Comparison of ENCODE assay signal across 9 mouse cellular contexts in genomic region chr11:97082977-97083376, GRCm38 (mm10). TPM values are rescaled to one million over a fixed set of nuclear protein-coding genes. Genes with fewer than 3 reads are reported as not detected.
DNase-seq lines count a peak whose midpoint lies in the region; ATAC-seq and TF ChIP-seq lines count a peak whose summit lies in the region.
"Had no signal": no experiment of that assay in that cellular context is flagged by ENCODE, and none has a peak within 500 bp of the region (broad histone marks: within the 10 kb centered on the region; RNA-seq: fewer than 3 reads in every experiment).

No protein-coding gene starts in this region.

- DNase-seq in forebrain, embryonic 14.5 days (ENCODE audit: low spot score), result peak; percentile 37
- DNase-seq in urinary bladder, postnatal 25 days (ENCODE audit: low spot score), result peak; percentile 26
- no peak for DNase-seq in urinary bladder, postnatal 10 days (ENCODE audit: low spot score)
- peak; percentile 48 for DNase-seq in embryo, embryonic 11 days
- peak; percentile 34 for DNase-seq in hindbrain, postnatal 0 days (ENCODE audit: low spot score)
- peak; percentile 19 to 44 for DNase-seq in spleen, adult 2 months (ENCODE audit: low read depth in 1 of 2, low spot score in 2 of 2)

- H3K27ac ChIP-seq in forebrain, embryonic 14.5 days (ENCODE audit: low read depth, low read length), result no peak overlapping the region
- no peak overlapping the region for H3K27ac ChIP-seq in forebrain, embryonic 15.5 days (replicated peaks)
- H3K27ac ChIP-seq in hindbrain, postnatal 0 days, result no peak overlapping the region
- no peak overlapping the region for H3K27ac ChIP-seq in limb, embryonic 13.5 days
- no peak overlapping the region for H3K27ac ChIP-seq in spleen, adult 2 months (ENCODE audit: insufficient read depth, low read length)
- H3K27ac ChIP-seq: macrophage had no signal

- no peaks in the 10 kb centered on the region for H3K9me3 ChIP-seq in forebrain, embryonic 14.5 days (replicated peaks; ENCODE audit: control insufficient read depth, low read length)
- no peaks in the 10 kb centered on the region for H3K9me3 ChIP-seq in forebrain, embryonic 15.5 days
- H3K9me3 ChIP-seq in hindbrain, postnatal 0 days (ENCODE audit: low read length), result no peaks in the 10 kb centered on the region
- no peaks in the 10 kb centered on the region for H3K9me3 ChIP-seq in limb, embryonic 13.5 days

- no peak overlapping the region for H3K4me2 ChIP-seq in forebrain, embryonic 14.5 days (ENCODE audit: low read length)
- no peak overlapping the region for H3K4me2 ChIP-seq in forebrain, embryonic 15.5 days (replicated peaks)
- H3K4me2 ChIP-seq in hindbrain, postnatal 0 days (ENCODE audit: low read depth, low read length), result no peak overlapping the region
- H3K4me2 ChIP-seq in limb, embryonic 13.5 days (replicated peaks), result peak overlapping the region; percentile 52; the same call in 1 of the 2 replicates

- no peak overlapping the region for H3K9ac ChIP-seq in forebrain, embryonic 14.5 days (ENCODE audit: low read length)
- no peak overlapping the region for H3K9ac ChIP-seq in forebrain, embryonic 15.5 days (replicated peaks)
- no peak overlapping the region for H3K9ac ChIP-seq in hindbrain, postnatal 0 days (replicated peaks; ENCODE audit: low read length)
- H3K9ac ChIP-seq in limb, embryonic 13.5 days, result no peak overlapping the region

- no peak overlapping the region for H3K4me3 ChIP-seq in forebrain, embryonic 14.5 days (ENCODE audit: low read depth, low read length)
- H3K4me3 ChIP-seq in forebrain, embryonic 15.5 days, result no peak overlapping the region
- H3K4me3 ChIP-seq in hindbrain, postnatal 0 days (ENCODE audit: low read length), result no peak overlapping the region
- H3K4me3 ChIP-seq in limb, embryonic 13.5 days, result no peak overlapping the region
- no peak overlapping the region for H3K4me3 ChIP-seq in spleen, adult 2 months (ENCODE audit: extremely low read depth, insufficient read depth, insufficient read length)

- no peak for ATAC-seq in forebrain, embryonic 14.5 days
- no peak for ATAC-seq in forebrain, embryonic 15.5 days (replicated peaks)
- no peak for ATAC-seq in hindbrain, postnatal 0 days
- no peak for ATAC-seq in limb, embryonic 13.5 days (ENCODE audit: low FRiP score, low read depth)

- no peaks in the 10 kb centered on the region for H3K4me1 ChIP-seq in forebrain, embryonic 14.5 days (ENCODE audit: control insufficient read depth, insufficient read depth, low read length)
- H3K4me1 ChIP-seq in forebrain, embryonic 15.5 days, result no peaks in the 10 kb centered on the region
- no peaks in the 10 kb centered on the region for H3K4me1 ChIP-seq in hindbrain, postnatal 0 days (ENCODE audit: insufficient read depth, low read length)
- peaks cover 14% of the 10 kb centered on the region for H3K4me1 ChIP-seq in limb, embryonic 13.5 days
- no peaks in the 10 kb centered on the region for H3K4me1 ChIP-seq in spleen, adult 2 months (ENCODE audit: control insufficient read depth, insufficient read depth, insufficient read length)

- TF ChIP-seq POLR2A in spleen, adult 2 months (IDR thresholded peaks at IDR 0.05; ENCODE audit: low read depth, low read length), result no peak

- WGBS in forebrain, embryonic 14.5 days, result 56% methylated on average over 11 of the region's 11 CpGs
- WGBS in forebrain, embryonic 15.5 days, result 46% methylated on average over 11 of the region's 11 CpGs
- 44% methylated on average over 11 of the region's 11 CpGs for WGBS in hindbrain, postnatal 0 days
- 37% methylated on average over 11 of the region's 11 CpGs for WGBS in limb, embryonic 13.5 days
- 31% methylated on average over 11 of the region's 11 CpGs for WGBS in spleen, adult 2 months

- peak; percentile 72 for TF ChIP-seq CTCF in hindbrain, postnatal 0 days (IDR thresholded peaks at IDR 0.05; ENCODE audit: low read depth)
- TF ChIP-seq CTCF in spleen, adult 2 months (IDR thresholded peaks at IDR 0.05; ENCODE audit: extremely low read depth, insufficient read depth, insufficient read length, insufficient replicate concordance), result peak; percentile 14; the same call in 1 of the 2 replicates

- H3K36me3 ChIP-seq in forebrain, embryonic 14.5 days (ENCODE audit: control insufficient read depth, insufficient read depth, low read length), result no peaks in the 10 kb centered on the region
- no peaks in the 10 kb centered on the region for H3K36me3 ChIP-seq in forebrain, embryonic 15.5 days
- H3K36me3 ChIP-seq in hindbrain, postnatal 0 days (ENCODE audit: insufficient read depth, low read length), result no peaks in the 10 kb centered on the region
- no peaks in the 10 kb centered on the region for H3K36me3 ChIP-seq in limb, embryonic 13.5 days
- no peaks in the 10 kb centered on the region for H3K36me3 ChIP-seq in spleen, adult 2 months (ENCODE audit: control insufficient read depth, insufficient read depth, low read length)

- no peaks in the 10 kb centered on the region for H3K27me3 ChIP-seq in forebrain, embryonic 14.5 days (replicated peaks; ENCODE audit: control insufficient read depth, insufficient read depth, low read length)
- H3K27me3 ChIP-seq in forebrain, embryonic 15.5 days, result no peaks in the 10 kb centered on the region
- no peaks in the 10 kb centered on the region for H3K27me3 ChIP-seq in hindbrain, postnatal 0 days (ENCODE audit: insufficient read depth, low read length)
- peaks cover 17% of the 10 kb centered on the region; the same call in 1 of the 2 replicates for H3K27me3 ChIP-seq in limb, embryonic 13.5 days
- H3K27me3 ChIP-seq in spleen, adult 2 months (ENCODE audit: control insufficient read depth, insufficient read depth, low read length), result 0 out of 2 replicates have a peak, but pooled peaks cover 1% of the 10 kb centered on the region

RNA-seq across cellular contexts. Expression of gene Tbx21, which starts 32.2 kb away (rescaled TPM):
- polyA plus RNA-seq in forebrain, embryonic 14.5 days (2014; fragmentation: Nextera tagmentation; extraction: Ambion mirVana), result 0.11 and 0.13 TPM in 2 replicates
- polyA plus RNA-seq in forebrain, embryonic 15.5 days (2015; fragmentation: Nextera tagmentation; extraction: Ambion mirVana), result 0.22 and 0.42 TPM in 2 replicates
- 0.89 TPM in 1 of 2 replicates, not detected in the other for total RNA-seq in hindbrain, postnatal 0 days (2014; rRNA removed)
- polyA plus RNA-seq in hindbrain, postnatal 0 days (2015; fragmentation: Nextera tagmentation; extraction: Ambion mirVana), result 0.11 and 0.16 TPM in 2 replicates
- 0.09 TPM in 1 of 2 replicates, not detected in the other for polyA plus RNA-seq in limb, embryonic 13.5 days (2015; fragmentation: Nextera tagmentation; extraction: Ambion mirVana)
- polyA plus RNA-seq in spleen, adult 2 months (2012; rRNA removed), result 10.9 and 14.4 TPM in 2 replicates

RNA-seq across cellular contexts. Expression of gene Osbpl7, which starts 32.5 kb away (rescaled TPM):
- polyA plus RNA-seq in forebrain, embryonic 14.5 days (2014; fragmentation: Nextera tagmentation; extraction: Ambion mirVana), result 6.1 and 6.7 TPM in 2 replicates
- 10.2 and 10.5 TPM in 2 replicates for polyA plus RNA-seq in forebrain, embryonic 15.5 days (2015; fragmentation: Nextera tagmentation; extraction: Ambion mirVana)
- total RNA-seq in hindbrain, postnatal 0 days (2014; rRNA removed), result 11.5 and 14.6 TPM in 2 replicates
- polyA plus RNA-seq in hindbrain, postnatal 0 days (2015; fragmentation: Nextera tagmentation; extraction: Ambion mirVana), result 12.5 and 13.2 TPM in 2 replicates
- polyA plus RNA-seq in limb, embryonic 13.5 days (2015; fragmentation: Nextera tagmentation; extraction: Ambion mirVana), result 8.9 and 10.1 TPM in 2 replicates
- 19.1 and 23.4 TPM in 2 replicates for polyA plus RNA-seq in spleen, adult 2 months (2012; rRNA removed)

RNA-seq across cellular contexts. Expression of gene Mrpl10, which starts 41.6 kb away (rescaled TPM):
- 56.2 and 57.6 TPM in 2 replicates for polyA plus RNA-seq in forebrain, embryonic 14.5 days (2014; fragmentation: Nextera tagmentation; extraction: Ambion mirVana)
- polyA plus RNA-seq in forebrain, embryonic 15.5 days (2015; fragmentation: Nextera tagmentation; extraction: Ambion mirVana), result 57.0 and 58.4 TPM in 2 replicates
- total RNA-seq in hindbrain, postnatal 0 days (2014; rRNA removed), result 64.6 and 69.3 TPM in 2 replicates
- polyA plus RNA-seq in hindbrain, postnatal 0 days (2015; fragmentation: Nextera tagmentation; extraction: Ambion mirVana), result 64.9 and 66.6 TPM in 2 replicates
- 81.9 and 83.2 TPM in 2 replicates for polyA plus RNA-seq in limb, embryonic 13.5 days (2015; fragmentation: Nextera tagmentation; extraction: Ambion mirVana)
- polyA plus RNA-seq in spleen, adult 2 months (2012; rRNA removed), result 57.6 and 58.1 TPM in 2 replicates

RNA-seq across cellular contexts. Expression of gene Lrrc46, which starts 41.8 kb away (rescaled TPM):
- 4.3 and 4.5 TPM in 2 replicates for polyA plus RNA-seq in forebrain, embryonic 14.5 days (2014; fragmentation: Nextera tagmentation; extraction: Ambion mirVana)
- polyA plus RNA-seq in forebrain, embryonic 15.5 days (2015; fragmentation: Nextera tagmentation; extraction: Ambion mirVana), result 2.9 and 4.6 TPM in 2 replicates
- total RNA-seq in hindbrain, postnatal 0 days (2014; rRNA removed), result 0.36 and 3.5 TPM in 2 replicates
- 3.5 and 4.1 TPM in 2 replicates for polyA plus RNA-seq in hindbrain, postnatal 0 days (2015; fragmentation: Nextera tagmentation; extraction: Ambion mirVana)
- 0.92 and 0.98 TPM in 2 replicates for polyA plus RNA-seq in limb, embryonic 13.5 days (2015; fragmentation: Nextera tagmentation; extraction: Ambion mirVana)
- polyA plus RNA-seq in spleen, adult 2 months (2012; rRNA removed), result 0.06 TPM in 1 of 2 replicates, not detected in the other

RNA-seq across cellular contexts. Expression of gene Scrn2, which starts 53.2 kb away (rescaled TPM):
- polyA plus RNA-seq in forebrain, embryonic 14.5 days (2014; fragmentation: Nextera tagmentation; extraction: Ambion mirVana), result 15.0 and 15.4 TPM in 2 replicates
- 16.0 and 17.2 TPM in 2 replicates for polyA plus RNA-seq in forebrain, embryonic 15.5 days (2015; fragmentation: Nextera tagmentation; extraction: Ambion mirVana)
- 10.5 and 24.0 TPM in 2 replicates for total RNA-seq in hindbrain, postnatal 0 days (2014; rRNA removed)
- polyA plus RNA-seq in hindbrain, postnatal 0 days (2015; fragmentation: Nextera tagmentation; extraction: Ambion mirVana), result 12.4 and 13.8 TPM in 2 replicates
- polyA plus RNA-seq in limb, embryonic 13.5 days (2015; fragmentation: Nextera tagmentation; extraction: Ambion mirVana), result 27.2 and 27.7 TPM in 2 replicates
- 10.0 and 12.3 TPM in 2 replicates for polyA plus RNA-seq in spleen, adult 2 months (2012; rRNA removed)
